Mouse (Mus musculus) neutrophil, adult 5-6 weeks (primary cell): ENCODE results near the gene Gm8890. TPM values are rescaled to one million over a fixed set of nuclear protein-coding genes. Genes with fewer than 3 reads are reported as not detected.
"Not testable (repeated sequence)": the region's sequence is repeated elsewhere in the genome, so short reads cannot be mapped to it uniquely, and the experiment has no call there.

ENCODE experiments used
- ATAC-seq: fragments of 151-379, 151-347 bp; 2 replicates; pipeline ENCODE4 v1.8.0; 2017; ENCODE audit warnings: mild to moderate bottlenecking, moderate TSS enrichment; ENCODE audit not compliant: insufficient number of reproducible peaks, poor library complexity, low FRiP score, severe bottlenecking; ENCODE audit errors: extremely low read depth
- total RNA-seq: library from RNA; stranded (forward); fragments of 200-1000 nt; gene quantifications from 2 replicates; pipeline ENCODE4 v1.2.3, GENCODE M21; 2017

The Gm8890 gene
- total RNA-seq: not detected in 2 replicates

DNA sequence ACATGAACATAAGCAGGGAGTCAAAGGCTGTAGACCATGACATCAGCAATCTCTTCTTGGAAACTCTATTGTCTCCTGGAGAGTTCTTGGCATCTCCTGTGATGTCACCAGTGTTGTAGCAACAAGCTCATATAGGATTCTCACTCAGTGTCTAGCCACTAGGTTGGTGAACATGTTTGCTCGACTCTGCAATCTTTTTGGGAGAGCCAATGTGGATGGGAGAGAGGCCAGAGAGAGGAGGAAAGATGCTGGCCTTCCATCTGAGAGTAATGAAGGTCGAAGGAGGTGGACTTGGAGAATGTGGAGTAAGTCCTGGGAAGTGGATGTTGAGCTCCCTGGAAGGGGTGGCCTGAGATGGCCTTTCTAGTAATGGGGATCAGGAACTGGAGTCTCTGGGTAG is at the start of gene Gm8890:
Gene Gm8890, plus strand, starts transcription at position 301 of the 400 bp plus-strand sequence.
- ATAC-seq: not testable (repeated sequence)

DNA sequence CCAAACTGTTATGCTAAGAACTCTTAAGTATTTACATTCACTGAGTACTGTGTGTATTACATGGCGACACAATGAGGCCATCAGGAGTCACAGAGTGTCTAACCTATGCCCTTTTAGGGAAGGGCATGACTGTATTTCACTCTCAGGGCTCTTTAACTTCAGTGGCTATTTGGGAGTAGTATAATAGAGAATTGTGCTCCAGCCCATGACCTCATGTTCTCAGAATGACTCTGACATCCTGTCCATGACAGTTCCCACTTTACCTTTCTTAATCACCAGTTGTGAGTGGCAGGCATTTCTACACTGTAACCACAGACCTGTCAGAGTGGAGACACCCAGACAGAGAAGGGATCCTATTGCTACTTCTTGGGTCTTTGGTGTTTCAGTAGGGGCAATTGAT is 388 bp downstream of the Gm8890 start:
- ATAC-seq: not testable (repeated sequence)

Other genes starting within 250 kb of the Gm8890 start
- not detected in 2 replicates for gene Gm8879, start 128.4 kb upstream of the Gm8890 start, total RNA-seq
- not detected in 2 replicates for gene Gm5861, start 73.0 kb upstream of the Gm8890 start, total RNA-seq
- gene Speer1, start 85.5 kb downstream of the Gm8890 start, total RNA-seq: not detected in 2 replicates
- not detected in 2 replicates for gene Gm8897, start 160.4 kb downstream of the Gm8890 start, total RNA-seq
- not detected in 2 replicates for gene Gm8906, start 246.7 kb downstream of the Gm8890 start, total RNA-seq